Mouse (Mus musculus) stomach, postnatal 0 days (tissue): ENCODE measurements around the gene Clint1. TPM values are rescaled to one million over a fixed set of nuclear protein-coding genes. Genes with fewer than 3 reads are reported as not detected.
A peak's percentile ranks its signal among the peaks of the same experiment; 100 is the strongest.

Source experiments
- ATAC-seq: fragments of 200-750 bp; cut with Nextera tagmentation; 2 replicates; pipeline ENCODE4 v1.8.0; 2017; ENCODE audit not compliant: low FRiP score, low TSS enrichment
- DNase-seq: peaks from one replicate; pipeline ENCODE4 v3.0.0-alpha.2; 2016; ENCODE audit warnings: low spot score
- H3K27ac ChIP-seq: fragments of 300-500 bp; sonication (generic); replicated peaks from 2 replicates; pipeline ENCODE4 v1.5.1; 2014; ENCODE audit warnings: mild to moderate bottlenecking, control low read depth
- H3K27me3 ChIP-seq: fragments of 300-500 bp; sonication (generic); 2 replicates; pipeline ENCODE4 v1.6.1; 2014; ENCODE audit warnings: low read length; ENCODE audit not compliant: control insufficient read depth, insufficient read depth
- H3K36me3 ChIP-seq: fragments of 300-500 bp; sonication (generic); 2 replicates; pipeline ENCODE4 v1.6.1; 2014; ENCODE audit warnings: low read length, mixed read lengths; ENCODE audit not compliant: control insufficient read depth, insufficient read depth
- H3K4me1 ChIP-seq: fragments of 300-500 bp; sonication (generic); replicated peaks from 2 replicates; pipeline ENCODE4 v1.6.1; 2014; ENCODE audit warnings: antibody characterized with exemption; ENCODE audit not compliant: control insufficient read depth, insufficient read depth
- H3K4me2 ChIP-seq: fragments of 300-500 bp; sonication (generic); replicated peaks from 2 replicates; pipeline ENCODE4 v1.6.1; 2014; ENCODE audit warnings: low read depth, mild to moderate bottlenecking, control low read depth, moderate library complexity
- H3K4me3 ChIP-seq: fragments of 300-500 bp; sonication (generic); 2 replicates; pipeline ENCODE4 v1.5.1; 2014; ENCODE audit warnings: low read depth, low read length, control low read depth
- H3K9ac ChIP-seq: fragments of 300-500 bp; sonication (generic); 2 replicates; pipeline ENCODE4 v1.6.1; 2014; ENCODE audit warnings: mild to moderate bottlenecking, low read length, control low read depth, mixed read lengths
- H3K9me3 ChIP-seq: fragments of 300-500 bp; sonication (generic); 2 replicates; pipeline ENCODE4 v1.6.1; 2016; ENCODE audit warnings: low read length; ENCODE audit not compliant: control insufficient read depth
- CTCF ChIP-seq: IDR thresholded peaks from 2 replicates; pipeline ENCODE4 v1.5.1; 2016; ENCODE audit warnings: antibody characterized with exemption, low read depth, mild to moderate bottlenecking, moderate library complexity
- EP300 ChIP-seq: optimal IDR thresholded peaks from 2 replicates; pipeline ENCODE3; 2016; ENCODE audit warnings: antibody characterized with exemption
- WGBS: fragments of 180-500 bp; shearing (Covaris S2); extraction: QIAGEN DNeasy Blood & Tissue Kit; methylation state at CpG from one replicate; pipeline ENCODE4 v1.1.7; 2014; 5-methylcytosine and 5-hydroxymethylcytosine counted together
- polyA plus RNA-seq: library from polyadenylated mRNA; unstranded; fragments of >200 nt; fragmentation: Nextera tagmentation; extraction: Ambion mirVana; gene quantifications from 2 replicates; pipeline ENCODE4 v1.2.1, GENCODE M21; 2015

Clint1 gene
- polyA plus RNA-seq = 56.5 and 56.8 TPM in 2 replicates

GRCm38 (mm10) chr11:45851516-45852123, at the start of gene Clint1:
TSS of gene Clint1 (plus strand) at chr11:45852051.
- TF ChIP-seq EP300 = no peak
- no peak for TF ChIP-seq CTCF
- peak within 1 kb of the TSS; percentile 95 for H3K27ac ChIP-seq
- DNase-seq = peak; percentile 86
- WGBS = under 1% methylated on average over 45 of the region's 57 CpGs
- peak; percentile 86 for ATAC-seq
- H3K4me2 ChIP-seq = peak within 1 kb of the TSS; percentile 77
- H3K27me3 ChIP-seq = no peaks in the 10 kb centered on the region
- H3K36me3 ChIP-seq = no peaks in the 10 kb centered on the region
- peak within 1 kb of the TSS; percentile 97 for H3K9ac ChIP-seq
- H3K4me1 ChIP-seq = peaks cover 5% of the 10 kb centered on the region
- H3K4me3 ChIP-seq = peak within 1 kb of the TSS; percentile 98
- no peaks in the 10 kb centered on the region for H3K9me3 ChIP-seq

- no peak for TF ChIP-seq EP300
- no peak for TF ChIP-seq CTCF
- 71% methylated on average over 4 of the region's 4 CpGs for WGBS
- Histone ChIP-seq H3K4me2 (no peak overlapping the region), H3K4me3 (no peak overlapping the region), H3K9me3 (no peaks in the 10 kb centered on the region), H3K9ac (no peak overlapping the region), H3K27ac (no peak overlapping the region), H3K27me3 (no peaks in the 10 kb centered on the region), H3K4me1 (no peaks in the 10 kb centered on the region), H3K36me3 (no peaks in the 10 kb centered on the region)
- ATAC-seq (no peak), DNase-seq (no peak)
Observed at GRCm38 (mm10) chr11:45804068-45804467, 47.8 kb upstream of the Clint1 start.

GRCm38 (mm10) chr11:45805312-45805772, 46.5 kb upstream of the Clint1 start:
- DNase-seq = peak; percentile 78
- Histone ChIP-seq H3K4me2 (no peak overlapping the region), H3K9me3 (no peaks in the 10 kb centered on the region), H3K4me1 (no peaks in the 10 kb centered on the region), H3K4me3 (no peak overlapping the region), H3K27me3 (no peaks in the 10 kb centered on the region), H3K9ac (no peak overlapping the region), H3K27ac (0 out of 2 replicates have a peak overlapping the region, but pooled peaks have one; percentile 53), H3K36me3 (no peaks in the 10 kb centered on the region)
- TF ChIP-seq EP300 (peak; percentile 93), CTCF (no peak)
- ATAC-seq = peak; percentile 98
- 60% methylated on average over 6 of the region's 6 CpGs for WGBS

GRCm38 (mm10) chr11:45805810-45806209, 46.0 kb upstream of the Clint1 start:
- Histone ChIP-seq H3K4me2 (no peak overlapping the region), H3K4me3 (no peak overlapping the region), H3K27ac (no peak overlapping the region), H3K36me3 (no peaks in the 10 kb centered on the region), H3K9ac (no peak overlapping the region), H3K9me3 (no peaks in the 10 kb centered on the region), H3K4me1 (no peaks in the 10 kb centered on the region), H3K27me3 (no peaks in the 10 kb centered on the region)
- DNase-seq = no peak
- ATAC-seq = no peak
- TF ChIP-seq EP300 = no peak
- TF ChIP-seq CTCF = no peak
- WGBS = 62% methylated on average over 2 of the region's 2 CpGs

GRCm38 (mm10) chr11:45806264-45806663, 45.6 kb upstream of the Clint1 start:
- DNase-seq = no peak
- Histone ChIP-seq H3K36me3 (no peaks in the 10 kb centered on the region), H3K27me3 (no peaks in the 10 kb centered on the region), H3K27ac (no peak overlapping the region), H3K9ac (no peak overlapping the region), H3K4me1 (no peaks in the 10 kb centered on the region), H3K9me3 (no peaks in the 10 kb centered on the region), H3K4me3 (no peak overlapping the region), H3K4me2 (no peak overlapping the region)
- WGBS = 73% methylated on average over 2 of the region's 2 CpGs
- no peak for TF ChIP-seq CTCF
- no peak for TF ChIP-seq EP300
- ATAC-seq = no peak

GRCm38 (mm10) chr11:45806809-45807208, 45.0 kb upstream of the Clint1 start:
- Histone ChIP-seq H3K27me3 (no peaks in the 10 kb centered on the region), H3K27ac (no peak overlapping the region), H3K36me3 (no peaks in the 10 kb centered on the region), H3K4me1 (no peaks in the 10 kb centered on the region), H3K9me3 (no peaks in the 10 kb centered on the region), H3K4me2 (no peak overlapping the region), H3K9ac (no peak overlapping the region), H3K4me3 (no peak overlapping the region)
- no peak for DNase-seq
- no peak for ATAC-seq
- 89% methylated on average over 3 of the region's 3 CpGs for WGBS
- no peak for TF ChIP-seq CTCF
- TF ChIP-seq EP300 = no peak
